Mouse (Mus musculus) hindbrain, embryonic 14.5 days (tissue): ENCODE results near the gene Nagk. TPM values are rescaled to one million over a fixed set of nuclear protein-coding genes. Genes with fewer than 3 reads are reported as not detected.

ENCODE experiments used
- ATAC-seq: fragments of 200-750 bp; cut with Nextera tagmentation; 2 replicates; pipeline ENCODE4 v1.8.0; 2017; ENCODE audit warnings: moderate number of reproducible peaks, mild to moderate bottlenecking, moderate TSS enrichment, moderate library complexity; ENCODE audit not compliant: low FRiP score
- DNase-seq: peaks from one replicate; pipeline ENCODE4 v3.0.0-alpha.2; 2015; ENCODE audit warnings: low spot score
- H3K27ac ChIP-seq: fragments of 300-500 bp; sonication (generic); 2 replicates; pipeline ENCODE4 v1.5.1; 2014; ENCODE audit warnings: mild to moderate bottlenecking, moderate library complexity
- H3K27me3 ChIP-seq: fragments of 300-500 bp; sonication (generic); 2 replicates; pipeline ENCODE4 v1.6.1; 2014; ENCODE audit warnings: mild to moderate bottlenecking, low read length, mixed read lengths; ENCODE audit not compliant: control insufficient read depth, insufficient read depth
- H3K36me3 ChIP-seq: fragments of 300-500 bp; sonication (generic); replicated peaks from 2 replicates; pipeline ENCODE4 v1.6.1; 2014; ENCODE audit not compliant: control insufficient read depth, insufficient read depth
- H3K4me1 ChIP-seq: fragments of 300-500 bp; sonication (generic); replicated peaks from 2 replicates; pipeline ENCODE4 v1.6.1; 2014; ENCODE audit warnings: antibody characterized with exemption, low read length, mixed read lengths; ENCODE audit not compliant: control insufficient read depth, insufficient read depth
- H3K4me2 ChIP-seq: fragments of 300-500 bp; sonication (generic); replicated peaks from 2 replicates; pipeline ENCODE4 v1.6.1; 2014; ENCODE audit warnings: mild to moderate bottlenecking, moderate library complexity
- H3K4me3 ChIP-seq: fragments of 300-500 bp; sonication (generic); replicated peaks from 2 replicates; pipeline ENCODE4 v1.5.1; 2014; ENCODE audit warnings: mild to moderate bottlenecking, low read length
- H3K9ac ChIP-seq: fragments of 300-500 bp; sonication (generic); 2 replicates; pipeline ENCODE4 v1.6.1; 2014
- H3K9me3 ChIP-seq: fragments of 300-500 bp; sonication (generic); 2 replicates; pipeline ENCODE4 v1.6.1; 2016; ENCODE audit warnings: low read length; ENCODE audit not compliant: control insufficient read depth
- WGBS: fragments of 180-500 bp; shearing (Covaris S2); extraction: QIAGEN DNeasy Blood & Tissue Kit; methylation state at CpG from one replicate; pipeline ENCODE4 v1.1.7; 2014; 5-methylcytosine and 5-hydroxymethylcytosine counted together
- polyA plus RNA-seq: library from polyadenylated mRNA; unstranded; fragments of >200 nt; fragmentation: Nextera tagmentation; extraction: Ambion mirVana; gene quantifications from 2 replicates; pipeline ENCODE4 v1.2.1, GENCODE M21; 2014

The Nagk gene
- polyA plus RNA-seq, 1 experiment from 2014 or later = 98.1 TPM

DNA sequence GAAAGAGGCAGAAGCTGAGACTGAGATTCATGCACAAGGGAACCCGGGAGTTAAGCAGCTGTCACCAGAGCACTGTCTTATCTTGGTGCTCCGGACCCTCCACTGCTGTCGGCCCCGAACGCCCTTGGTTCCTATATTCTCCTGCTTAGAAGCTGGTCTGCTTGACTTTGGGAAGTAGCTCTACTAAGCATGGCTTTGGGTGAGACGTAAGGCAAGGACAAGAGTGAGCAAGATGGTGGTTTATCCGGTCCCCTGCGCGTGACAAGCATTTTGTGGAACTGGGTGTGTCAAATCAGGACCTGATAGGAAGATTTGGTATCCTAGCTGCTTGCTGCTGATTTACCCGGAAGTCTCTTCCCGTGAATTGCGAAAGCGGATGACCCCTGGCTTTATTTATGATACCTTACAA lies 714 bp downstream of the Nagk start:
- Histone ChIP-seq H3K36me3 (peaks cover 23% of the 10 kb centered on the region), H3K27ac (peak overlapping the region; percentile 97), H3K9ac (peak overlapping the region; percentile 92), H3K4me3 (peak overlapping the region; percentile 80), H3K27me3 (no peaks in the 10 kb centered on the region), H3K4me1 (peaks cover 15% of the 10 kb centered on the region), H3K4me2 (peak overlapping the region; percentile 82), H3K9me3 (no peaks in the 10 kb centered on the region)
- no peak; the same call in 1 of the 2 replicates for ATAC-seq
- 12% methylated on average over 13 of the region's 13 CpGs for WGBS
- peak; percentile 56 for DNase-seq

DNA sequence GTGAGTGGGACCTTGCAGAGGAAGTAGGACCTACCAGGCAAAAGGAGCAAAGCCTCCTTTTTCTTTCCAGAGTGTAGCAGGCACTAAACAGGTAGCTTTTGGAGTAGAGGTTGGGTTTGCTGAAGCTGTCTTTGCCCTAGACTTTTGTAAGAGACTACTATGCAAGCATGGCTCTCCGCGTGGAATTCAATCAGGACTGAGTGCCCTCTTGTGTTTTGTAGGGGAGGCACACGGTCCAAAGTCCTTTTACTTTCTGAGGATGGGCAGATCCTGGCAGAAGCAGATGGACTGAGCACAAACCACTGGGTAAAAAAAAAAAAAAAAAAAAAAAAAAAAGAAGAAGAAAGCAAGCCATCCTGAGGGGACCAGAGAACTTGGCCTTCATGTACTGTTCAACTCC lies 1.9 kb downstream of the Nagk start:
- Histone ChIP-seq H3K27me3 (no peaks in the 10 kb centered on the region), H3K36me3 (peaks cover 34% of the 10 kb centered on the region), H3K9ac (no peak overlapping the region), H3K27ac (no peak overlapping the region), H3K9me3 (no peaks in the 10 kb centered on the region), H3K4me3 (no peak overlapping the region), H3K4me1 (peaks cover 15% of the 10 kb centered on the region), H3K4me2 (no peak overlapping the region)
- no peak for DNase-seq
- no peak for ATAC-seq
- WGBS = 60% methylated on average over 3 of the region's 3 CpGs

- Histone ChIP-seq H3K4me2 (no peak overlapping the region), H3K4me1 (0 out of 2 replicates have a peak, but pooled peaks cover 1% of the 10 kb centered on the region), H3K27ac (no peak overlapping the region), H3K9me3 (no peaks in the 10 kb centered on the region), H3K4me3 (no peak overlapping the region), H3K9ac (no peak overlapping the region), H3K36me3 (peaks cover 59% of the 10 kb centered on the region), H3K27me3 (no peaks in the 10 kb centered on the region)
- 93% methylated on average over 5 of the region's 5 CpGs for WGBS
- DNase-seq (no peak), ATAC-seq (no peak)
Observed at GRCm38 (mm10) chr6:83802033-83802432, 7.3 kb downstream of the Nagk start.

GRCm38 (mm10) chr6:83802846-83803245 lies 8.1 kb downstream of the Nagk start:
- DNase-seq (no peak), ATAC-seq (no peak)
- Histone ChIP-seq H3K4me2 (no peak overlapping the region), H3K4me3 (no peak overlapping the region), H3K27ac (no peak overlapping the region), H3K9me3 (no peaks in the 10 kb centered on the region), H3K4me1 (no peaks in the 10 kb centered on the region), H3K36me3 (peaks cover 63% of the 10 kb centered on the region), H3K27me3 (no peaks in the 10 kb centered on the region), H3K9ac (no peak overlapping the region)
- WGBS = 87% methylated on average over 3 of the region's 3 CpGs

GRCm38 (mm10) chr6:83815801-83816200 lies 21.0 kb downstream of the Nagk start:
- H3K4me2 ChIP-seq = no peak overlapping the region
- H3K4me3 ChIP-seq = no peak overlapping the region
- no peaks in the 10 kb centered on the region for H3K4me1 ChIP-seq
- H3K27ac ChIP-seq = no peak overlapping the region
- DNase-seq = no peak
- H3K27me3 ChIP-seq = no peaks in the 10 kb centered on the region
- H3K9me3 ChIP-seq = 0 out of 2 replicates have a peak, but pooled peaks cover 6% of the 10 kb centered on the region
- WGBS = 97% methylated on average over 3 of the region's 3 CpGs
- no peak for ATAC-seq
- H3K36me3 ChIP-seq = peaks cover 22% of the 10 kb centered on the region
- no peak overlapping the region for H3K9ac ChIP-seq

GRCm38 (mm10) chr6:83818996-83819395 lies 24.2 kb downstream of the Nagk start:
- 0 out of 2 replicates have a peak, but pooled peaks cover 6% of the 10 kb centered on the region for H3K9me3 ChIP-seq
- WGBS = 95% methylated on average over 1 of the region's 1 CpGs
- H3K4me1 ChIP-seq = no peaks in the 10 kb centered on the region; the same call in 1 of the 2 replicates
- no peaks in the 10 kb centered on the region for H3K27me3 ChIP-seq
- DNase-seq (no peak), ATAC-seq (no peak)
- no peak overlapping the region for H3K27ac ChIP-seq
- peaks cover 11% of the 10 kb centered on the region for H3K36me3 ChIP-seq
- H3K9ac ChIP-seq = no peak overlapping the region
- no peak overlapping the region for H3K4me3 ChIP-seq
- H3K4me2 ChIP-seq = no peak overlapping the region

DNA sequence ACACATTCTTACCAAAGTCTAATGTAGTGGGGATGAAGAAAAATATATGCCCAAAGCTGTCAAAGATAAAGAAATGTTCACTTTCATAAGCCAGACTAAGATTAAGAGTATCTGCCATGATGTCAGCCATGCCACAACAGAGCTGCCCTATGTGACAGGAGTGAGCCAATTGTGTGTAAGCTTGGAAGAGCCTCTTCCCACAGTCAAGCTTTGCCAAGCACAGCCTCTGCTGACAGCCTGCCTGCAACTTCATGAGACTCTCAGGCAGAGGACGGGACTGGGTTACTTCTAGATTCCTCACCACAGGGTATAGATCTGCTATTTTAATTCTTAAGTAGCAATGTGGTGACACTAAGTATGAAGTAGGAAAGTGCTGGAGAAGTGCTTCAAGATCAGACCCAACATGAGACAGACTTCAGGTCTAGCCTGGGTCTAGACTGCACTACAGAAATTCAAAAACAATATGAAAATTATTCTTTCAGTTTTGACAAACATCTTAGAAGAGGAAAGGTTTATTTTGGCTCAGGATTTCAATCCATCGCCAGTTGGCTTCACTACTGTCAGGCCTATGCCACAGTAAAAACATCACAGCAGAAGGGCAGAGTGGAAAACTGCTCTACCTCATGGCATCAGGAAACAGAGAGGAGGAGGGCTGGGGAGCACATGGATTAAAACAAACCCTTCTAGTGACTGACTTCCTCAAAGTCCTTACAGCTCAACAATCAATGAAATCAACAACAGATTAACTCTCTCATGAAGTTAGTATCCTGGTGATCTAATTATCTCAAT lies 26.1 kb downstream of the Nagk start:
- H3K27ac ChIP-seq = no peak overlapping the region
- H3K36me3 ChIP-seq = no peaks in the 10 kb centered on the region; the same call in 1 of the 2 replicates
- H3K9me3 ChIP-seq = 0 out of 2 replicates have a peak, but pooled peaks cover 6% of the 10 kb centered on the region
- no peaks in the 10 kb centered on the region for H3K27me3 ChIP-seq
- H3K4me3 ChIP-seq = no peak overlapping the region
- DNase-seq = no peak
- 80% methylated on average over 2 of the region's 2 CpGs for WGBS
- H3K4me2 ChIP-seq = no peak overlapping the region
- no peaks in the 10 kb centered on the region; the same call in 1 of the 2 replicates for H3K4me1 ChIP-seq
- no peak overlapping the region for H3K9ac ChIP-seq
- ATAC-seq = no peak

DNA sequence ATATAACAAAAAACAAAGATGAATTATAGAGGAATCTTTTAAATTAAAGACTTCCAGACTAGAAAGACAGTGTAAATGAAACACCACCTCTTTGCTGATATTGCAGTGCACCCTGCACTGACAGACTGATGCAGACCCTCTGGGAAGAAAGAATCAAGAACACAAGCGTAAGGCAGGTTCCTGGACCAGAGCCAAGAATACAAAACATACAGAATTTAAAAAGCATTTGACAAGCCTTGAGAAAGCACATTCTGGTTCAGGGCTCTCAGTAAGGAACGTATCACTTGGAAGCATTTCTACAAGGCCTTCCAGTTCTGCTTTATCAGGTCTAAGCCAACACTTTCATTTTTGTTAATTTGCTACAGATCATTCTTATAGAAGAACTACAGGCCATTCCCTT lies 27.1 kb downstream of the Nagk start:
- H3K27me3 ChIP-seq = no peaks in the 10 kb centered on the region

GRCm38 (mm10) chr6:83830941-83831605 lies 36.3 kb downstream of the Nagk start:
- ATAC-seq = peak; percentile 82
- peak overlapping the region; percentile 63 for H3K4me3 ChIP-seq
- H3K27ac ChIP-seq = peak overlapping the region; percentile 84
- H3K9ac ChIP-seq = peak overlapping the region; percentile 65
- H3K4me2 ChIP-seq = peak overlapping the region; percentile 95
- DNase-seq = peak; percentile 52
- H3K9me3 ChIP-seq = no peaks in the 10 kb centered on the region
- H3K36me3 ChIP-seq = 0 out of 2 replicates have a peak, but pooled peaks cover 6% of the 10 kb centered on the region
- H3K4me1 ChIP-seq = peaks cover 14% of the 10 kb centered on the region; the same call in 1 of the 2 replicates
- H3K27me3 ChIP-seq = no peaks in the 10 kb centered on the region
- WGBS = 2% methylated on average over 35 of the region's 35 CpGs

More for the DNA sequence above, 27.1 kb downstream of the Nagk start:
- no peak overlapping the region for H3K27ac ChIP-seq
- H3K4me2 ChIP-seq = no peak overlapping the region
- H3K9me3 ChIP-seq = 0 out of 2 replicates have a peak, but pooled peaks cover 6% of the 10 kb centered on the region
- H3K4me1 ChIP-seq = no peaks in the 10 kb centered on the region; the same call in 1 of the 2 replicates
- no peak overlapping the region for H3K9ac ChIP-seq
- H3K36me3 ChIP-seq = no peaks in the 10 kb centered on the region; the same call in 1 of the 2 replicates
- no peak overlapping the region for H3K4me3 ChIP-seq
- peak; percentile 39 for DNase-seq
- no peak for ATAC-seq
- WGBS = 50% methylated on average over 2 of the region's 2 CpGs
